Mouse (Mus musculus) left cerebral cortex, postnatal 10 days (tissue): Measurements from ENCODE around the gene Cryba2. TPM values are rescaled to one million over a fixed set of nuclear protein-coding genes. Genes with fewer than 3 reads are reported as not detected.

Experiments used
- DNase-seq, 2 experiments: peaks; one replicate each; pipeline ENCODE4 v3.0.0; 2021 to 2022; ENCODE audit warnings: low spot score in 2 of 2, mixed read lengths in 1 of 2; ENCODE audit errors: extremely low spot score in 1 of 2
- intact Hi-C: fragments of 180-260 bp; cut with DNase I; formaldehyde crosslinking; loops from one replicate; pipeline ENCODE4 v1.15.1; 2025
- total RNA-seq, 2 experiments: library from RNA; stranded (reverse); gene quantifications; 2 replicates each; pipeline ENCODE4 v1.2.3; 2021

Gene Cryba2
- total RNA-seq, 2 experiments from 2014 or later: not detected

- DNase-seq: no peak
- intact Hi-C loops: no loop called here
Measured at GRCm38 (mm10) chr1:74885369-74886042, 7.4 kb downstream of the Cryba2 start, which contains the start of gene Fev. Fev (minus strand) TSS chr1:74885419.

GRCm38 (mm10) chr1:74884196-74885141 is 8.5 kb downstream of the Cryba2 start:
- intact Hi-C loops: loop anchor here (5.0 kb wide), 1 partner anchor 133 kb away; no protein-coding TSS in a partner anchor
- DNase-seq: no peak

GRCm38 (mm10) chr1:74883441-74883840 is 9.5 kb downstream of the Cryba2 start:
- DNase-seq: no peak
- intact Hi-C loops: loop anchor here (5.0 kb wide), 1 partner anchor 134 kb away; no protein-coding TSS in a partner anchor

- intact Hi-C loops: loop anchor here (5.0 kb wide), 1 partner anchor 134 kb away; no protein-coding TSS in a partner anchor
- no peak for DNase-seq
Measured at GRCm38 (mm10) chr1:74882828-74883227, 10.1 kb downstream of the Cryba2 start.

GRCm38 (mm10) chr1:74882055-74882734 is 10.7 kb downstream of the Cryba2 start:
- intact Hi-C loops: loop anchor here (5.0 kb wide), 1 partner anchor 135 kb away; no protein-coding TSS in a partner anchor
- DNase-seq: no peak

- intact Hi-C loops: loop anchor here (5.0 kb wide), 1 partner anchor 136 kb away; no protein-coding TSS in a partner anchor
Measured at GRCm38 (mm10) chr1:74880785-74881360, 12.1 kb downstream of the Cryba2 start.

GRCm38 (mm10) chr1:74877199-74877598 is 15.7 kb downstream of the Cryba2 start:
- intact Hi-C loops: no loop called here
- DNase-seq: no peak

More at GRCm38 (mm10) chr1:74880785-74881360, 12.1 kb downstream of the Cryba2 start:
- peak; percentile 45 to 74 for DNase-seq

- intact Hi-C loops: no loop called here
- no peak for DNase-seq
Measured at GRCm38 (mm10) chr1:74872218-74872617, 20.7 kb downstream of the Cryba2 start.

- no peak for DNase-seq
- intact Hi-C loops: no loop called here
Measured at GRCm38 (mm10) chr1:74861783-74862182, 31.2 kb downstream of the Cryba2 start.

- peak in 1 of 2 experiments; percentile 38 for DNase-seq
- intact Hi-C loops: no loop called here
Measured at GRCm38 (mm10) chr1:74859223-74859984, 33.5 kb downstream of the Cryba2 start.

GRCm38 (mm10) chr1:74858805-74859204 is 34.1 kb downstream of the Cryba2 start:
- intact Hi-C loops: no loop called here
- no peak for DNase-seq

- intact Hi-C loops: no loop called here
- DNase-seq: peak; percentile 88 to 90
Measured at GRCm38 (mm10) chr1:74858171-74858719, 34.7 kb downstream of the Cryba2 start.

- DNase-seq: no peak
- intact Hi-C loops: loop anchor here (2.0 kb wide), 2 partner anchors 41 to 49 kb away; no protein-coding TSS in a partner anchor
Measured at GRCm38 (mm10) chr1:74857677-74858076, 35.3 kb downstream of the Cryba2 start.

- intact Hi-C loops: loop anchor here (2.0 kb wide), 2 partner anchors 40 to 48 kb away; no protein-coding TSS in a partner anchor
- peak in 1 of 2 experiments; percentile 43 for DNase-seq
Measured at GRCm38 (mm10) chr1:74857201-74857600, 35.7 kb downstream of the Cryba2 start.

- intact Hi-C loops: loop anchor here (2.0 kb wide), 2 partner anchors 40 to 48 kb away; no protein-coding TSS in a partner anchor
- no peak for DNase-seq
Measured at GRCm38 (mm10) chr1:74856791-74857190, 36.2 kb downstream of the Cryba2 start.

GRCm38 (mm10) chr1:74856439-74856720 is 36.6 kb downstream of the Cryba2 start:
- no peak for DNase-seq

More at GRCm38 (mm10) chr1:74856439-74856720, 36.6 kb downstream of the Cryba2 start:
- intact Hi-C loops: loop anchor here (2.0 kb wide), 2 partner anchors 40 to 48 kb away; no protein-coding TSS in a partner anchor
